Mouse (Mus musculus) liver, postnatal 0 days (tissue): ENCODE measurements around the gene Pam. TPM values are rescaled to one million over a fixed set of nuclear protein-coding genes. Genes with fewer than 3 reads are reported as not detected.

ENCODE experiments used
- ATAC-seq: fragments of 200-750 bp; cut with Nextera tagmentation; 2 replicates; pipeline ENCODE4 v1.8.0; 2017; ENCODE audit warnings: mild to moderate bottlenecking, moderate library complexity
- DNase-seq: peaks from one replicate; pipeline ENCODE4 v3.0.0-alpha.2; 2016
- H3K27ac ChIP-seq: fragments of 300-500 bp; sonication (generic); 2 replicates; pipeline ENCODE4 v1.5.1; 2014; ENCODE audit warnings: antibody characterized with exemption, moderate library complexity, mild to moderate bottlenecking, low read depth
- H3K27me3 ChIP-seq: fragments of 300-500 bp; sonication (generic); 2 replicates; pipeline ENCODE4 v1.6.1; 2014; ENCODE audit warnings: low read length, control low read depth, mixed read lengths; ENCODE audit not compliant: insufficient read depth
- H3K36me3 ChIP-seq: fragments of 300-500 bp; sonication (generic); replicated peaks from 2 replicates; pipeline ENCODE4 v1.6.1; 2014; ENCODE audit warnings: mild to moderate bottlenecking, control low read depth, low read length, moderate library complexity, mixed read lengths; ENCODE audit not compliant: insufficient read depth
- H3K4me1 ChIP-seq: fragments of 300-500 bp; sonication (generic); 2 replicates; pipeline ENCODE4 v1.6.1; 2014; ENCODE audit warnings: antibody characterized with exemption, mild to moderate bottlenecking, control low read depth; ENCODE audit not compliant: insufficient read depth
- H3K4me2 ChIP-seq: fragments of 300-500 bp; sonication (generic); 2 replicates; pipeline ENCODE4 v1.6.1; 2014; ENCODE audit warnings: low read depth, mild to moderate bottlenecking, low read length, moderate library complexity, mixed read lengths
- H3K4me3 ChIP-seq: fragments of 300-500 bp; sonication (generic); 2 replicates; pipeline ENCODE4 v1.5.1; 2014; ENCODE audit warnings: low read depth, low read length
- H3K9ac ChIP-seq: fragments of 300-500 bp; sonication (generic); replicated peaks from 2 replicates; pipeline ENCODE4 v1.6.1; 2014; ENCODE audit warnings: mild to moderate bottlenecking, moderate library complexity
- H3K9me3 ChIP-seq: fragments of 300-500 bp; sonication (generic); 2 replicates; pipeline ENCODE4 v1.6.1; 2016; ENCODE audit warnings: mild to moderate bottlenecking, control low read depth, low read length, mixed read lengths
- CTCF ChIP-seq: sonication (generic); IDR thresholded peaks from 2 replicates; pipeline ENCODE4 v1.5.1; 2016; ENCODE audit warnings: antibody characterized with exemption, low read depth
- EP300 ChIP-seq: IDR thresholded peaks from 2 replicates; pipeline ENCODE4 v1.6.1; 2016; ENCODE audit warnings: antibody characterized with exemption, low read depth, mild to moderate bottlenecking
- WGBS: fragments of 180-500 bp; shearing (Covaris S2); extraction: QIAGEN DNeasy Blood & Tissue Kit; methylation state at CpG from one replicate; pipeline ENCODE4 v1.1.7; 2014; ENCODE audit not compliant: insufficient replicate concordance; 5-methylcytosine and 5-hydroxymethylcytosine counted together
- polyA plus RNA-seq: library from polyadenylated mRNA; unstranded; fragments of >200 nt; fragmentation: Nextera tagmentation; extraction: Ambion mirVana; gene quantifications from 2 replicates; pipeline ENCODE4 v1.2.1, GENCODE M21; 2015

The Pam gene
- polyA plus RNA-seq, 1 experiment from 2014 or later, result 21.8 TPM

DNA sequence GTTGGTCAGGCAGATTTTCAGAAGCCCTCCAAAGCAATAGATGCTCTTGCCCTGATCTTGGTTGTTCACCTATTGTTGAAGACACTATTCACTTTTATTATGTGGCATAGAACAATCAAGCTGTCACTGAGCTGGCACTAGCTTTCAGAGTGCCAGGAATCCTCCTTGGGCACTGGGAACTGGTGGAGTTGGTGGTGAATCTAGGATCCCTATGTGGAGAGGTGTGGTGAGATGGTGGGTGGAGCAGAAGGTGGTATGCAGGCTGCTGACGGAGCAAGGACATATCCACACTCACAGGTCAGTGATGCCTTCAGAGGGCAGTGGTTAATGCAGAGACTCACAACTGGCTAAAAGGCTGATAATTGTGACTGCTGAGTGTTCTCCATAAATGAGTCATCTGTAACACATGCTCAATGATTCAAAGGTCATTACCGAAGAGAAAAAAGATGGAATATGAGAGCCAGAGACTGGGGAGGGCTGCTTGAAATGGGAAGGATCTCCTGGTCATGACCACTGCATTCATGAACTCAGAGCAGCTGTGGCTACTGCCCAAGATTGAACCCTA lies 221.9 kb downstream of the Pam start:
- Histone ChIP-seq H3K4me1 (no peaks in the 10 kb centered on the region), H3K4me3 (no peak overlapping the region), H3K27me3 (no peaks in the 10 kb centered on the region), H3K36me3 (no peaks in the 10 kb centered on the region), H3K9me3 (no peaks in the 10 kb centered on the region), H3K9ac (no peak overlapping the region), H3K27ac (no peak overlapping the region), H3K4me2 (no peak overlapping the region)
- no peak for TF ChIP-seq EP300
- ATAC-seq (no peak), DNase-seq (no peak)
- WGBS, result 73% methylated on average over 2 of the region's 2 CpGs

DNA sequence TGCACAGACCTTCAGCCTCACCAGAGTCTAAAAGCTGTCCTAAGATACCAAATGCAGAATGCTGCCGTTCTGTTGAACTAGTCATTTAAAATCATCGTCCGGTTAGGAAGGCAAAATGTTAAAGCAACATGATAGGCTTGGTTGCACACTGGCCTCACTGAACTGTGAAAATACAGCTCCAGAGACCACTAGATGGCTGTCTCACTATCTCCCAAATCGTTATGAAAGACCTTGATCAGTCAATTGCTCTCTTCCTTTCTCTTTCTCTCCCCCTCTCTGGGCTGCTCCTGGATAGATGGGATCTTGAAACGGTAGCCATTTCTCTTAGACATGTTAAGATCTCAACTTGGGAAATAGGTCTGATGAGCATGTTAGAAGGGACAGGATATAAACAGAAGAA lies 223.0 kb downstream of the Pam start:
- 67% methylated on average over 5 of the region's 5 CpGs for WGBS
- Histone ChIP-seq H3K9ac (no peak overlapping the region), H3K27me3 (no peaks in the 10 kb centered on the region), H3K4me2 (no peak overlapping the region), H3K4me1 (no peaks in the 10 kb centered on the region), H3K4me3 (no peak overlapping the region), H3K27ac (no peak overlapping the region), H3K36me3 (no peaks in the 10 kb centered on the region), H3K9me3 (no peaks in the 10 kb centered on the region)
- no peak for ATAC-seq
- DNase-seq, result no peak
- TF ChIP-seq EP300 (no peak), CTCF (no peak)

DNA sequence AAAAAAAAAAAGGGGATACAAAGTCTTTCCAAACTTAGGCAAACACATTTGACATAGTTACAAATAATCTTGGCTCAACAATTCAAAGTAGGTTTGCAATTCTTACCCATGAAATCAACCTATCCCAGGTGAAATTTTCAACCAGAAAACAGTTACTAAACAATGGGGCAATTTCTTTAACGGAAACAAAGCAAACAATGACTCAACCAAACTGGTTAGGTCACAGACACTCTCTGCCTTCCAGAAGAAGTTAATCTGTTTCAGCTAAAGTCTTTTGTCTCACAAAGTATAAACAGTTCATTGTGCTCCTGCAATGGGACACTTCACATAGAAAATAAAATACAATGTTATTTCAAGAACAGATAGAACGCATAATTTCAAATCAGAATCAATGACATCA lies 223.4 kb downstream of the Pam start:
- DNase-seq, result no peak
- TF ChIP-seq EP300, result no peak
- no peak for TF ChIP-seq CTCF
- Histone ChIP-seq H3K27me3 (no peaks in the 10 kb centered on the region), H3K9ac (no peak overlapping the region), H3K4me2 (no peak overlapping the region), H3K4me3 (no peak overlapping the region), H3K4me1 (no peaks in the 10 kb centered on the region), H3K9me3 (no peaks in the 10 kb centered on the region), H3K36me3 (no peaks in the 10 kb centered on the region), H3K27ac (no peak overlapping the region)
- no peak for ATAC-seq
- WGBS, result 68% methylated on average over 2 of the region's 2 CpGs

DNA sequence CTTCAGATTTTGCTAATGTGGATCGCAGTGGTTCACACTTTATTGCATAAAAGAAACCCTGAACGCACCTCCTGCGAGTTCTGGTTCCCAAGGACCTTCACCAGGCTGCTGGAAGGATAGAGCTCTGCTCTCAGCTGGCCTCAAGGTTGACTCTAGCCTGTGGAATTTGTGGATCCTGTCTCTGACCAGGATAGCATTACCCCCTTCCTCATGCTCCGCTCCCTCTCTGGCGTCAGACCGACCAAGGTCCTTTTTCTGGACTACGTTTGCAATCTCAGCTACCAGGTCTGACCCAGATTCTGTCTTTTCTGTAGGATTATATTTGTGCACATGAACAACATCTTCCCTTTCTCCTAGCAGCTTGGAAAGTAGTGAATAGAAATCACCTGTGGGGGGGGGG lies 231.3 kb downstream of the Pam start:
- Histone ChIP-seq H3K4me1 (no peaks in the 10 kb centered on the region), H3K27ac (no peak overlapping the region), H3K36me3 (no peaks in the 10 kb centered on the region), H3K9ac (no peak overlapping the region), H3K4me3 (no peak overlapping the region), H3K27me3 (no peaks in the 10 kb centered on the region), H3K4me2 (no peak overlapping the region), H3K9me3 (no peaks in the 10 kb centered on the region)
- no peak for DNase-seq
- WGBS, result 79% methylated on average over 7 of the region's 7 CpGs
- ATAC-seq, result no peak
- no peak for TF ChIP-seq EP300
- no peak for TF ChIP-seq CTCF

DNA sequence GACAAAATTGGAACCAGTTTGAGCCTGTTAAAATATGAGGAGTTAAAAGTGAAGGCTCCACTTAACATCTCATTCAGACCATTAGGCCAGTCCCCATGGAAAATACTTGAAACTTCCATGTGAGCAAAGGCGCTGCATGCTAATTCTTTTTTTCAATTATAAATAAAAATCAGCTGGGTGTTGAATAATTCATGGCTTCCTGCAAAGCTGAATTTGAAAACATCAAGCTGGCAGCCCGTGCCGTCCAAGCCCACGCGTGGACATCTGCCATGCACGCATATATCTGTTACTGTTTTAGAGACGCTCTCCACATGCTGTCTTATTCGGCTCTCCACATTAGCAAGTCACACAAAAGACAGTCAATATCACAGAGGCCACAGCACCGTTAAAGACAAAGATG lies 232.3 kb downstream of the Pam start:
- 87% methylated on average over 9 of the region's 9 CpGs for WGBS
- H3K4me1 ChIP-seq, result no peaks in the 10 kb centered on the region
- no peak overlapping the region for H3K4me3 ChIP-seq
- no peaks in the 10 kb centered on the region for H3K9me3 ChIP-seq
- no peak for ATAC-seq
- no peak overlapping the region for H3K27ac ChIP-seq
- no peaks in the 10 kb centered on the region for H3K27me3 ChIP-seq
- H3K9ac ChIP-seq, result no peak overlapping the region
- DNase-seq, result no peak
- H3K36me3 ChIP-seq, result no peaks in the 10 kb centered on the region
- no peak overlapping the region for H3K4me2 ChIP-seq
- TF ChIP-seq EP300, result no peak
- no peak for TF ChIP-seq CTCF

DNA sequence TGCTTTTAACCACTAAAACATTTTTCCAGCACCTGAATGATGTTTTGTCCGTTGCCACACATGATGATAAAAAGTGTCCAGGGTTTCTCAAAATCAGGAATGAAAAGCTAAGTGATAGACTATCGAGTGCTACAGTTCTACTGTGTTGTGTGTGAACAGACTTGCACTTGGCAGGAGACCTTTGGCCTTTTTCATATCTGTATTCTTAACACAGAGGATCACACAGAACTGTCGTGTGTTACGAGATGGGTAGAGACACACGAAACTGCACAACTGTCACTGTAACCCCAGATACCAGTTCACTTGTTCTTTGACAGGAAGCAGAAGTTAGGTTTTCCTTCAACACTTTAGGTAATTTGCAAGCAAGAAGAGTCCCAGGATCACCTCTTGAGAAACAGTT lies 232.7 kb downstream of the Pam start:
- Histone ChIP-seq H3K36me3 (no peaks in the 10 kb centered on the region), H3K27me3 (no peaks in the 10 kb centered on the region), H3K9ac (no peak overlapping the region), H3K4me1 (no peaks in the 10 kb centered on the region), H3K27ac (no peak overlapping the region), H3K9me3 (no peaks in the 10 kb centered on the region), H3K4me2 (no peak overlapping the region), H3K4me3 (no peak overlapping the region)
- ATAC-seq, result no peak
- no peak for DNase-seq
- TF ChIP-seq EP300 (no peak), CTCF (no peak)
- 68% methylated on average over 5 of the region's 5 CpGs for WGBS

DNA sequence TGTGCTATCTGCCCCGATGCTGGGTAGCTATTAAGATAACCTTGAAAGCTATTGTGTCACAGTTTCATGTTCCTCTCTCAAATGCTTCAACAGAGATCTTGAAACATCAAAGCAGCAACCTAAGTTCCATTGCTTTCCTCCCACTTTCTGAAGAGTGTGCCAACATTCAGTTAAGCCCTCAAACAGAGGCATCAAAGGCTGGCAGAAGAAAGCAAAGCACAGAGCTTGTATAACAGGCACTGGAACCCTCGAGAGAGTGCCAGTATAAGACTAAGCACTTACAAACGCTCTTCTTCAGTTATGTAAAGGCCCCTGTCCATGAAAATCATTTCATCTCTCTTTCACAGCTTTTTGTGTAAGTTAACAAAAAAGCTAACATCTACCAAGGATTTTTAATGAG lies 241.2 kb downstream of the Pam start:
- TF ChIP-seq CTCF (no peak), EP300 (no peak)
- DNase-seq (no peak), ATAC-seq (no peak)
- 61% methylated on average over 3 of the region's 3 CpGs for WGBS
- no peaks in the 10 kb centered on the region for H3K9me3 ChIP-seq
- H3K4me2 ChIP-seq, result no peak overlapping the region
- H3K36me3 ChIP-seq, result no peaks in the 10 kb centered on the region
- H3K4me1 ChIP-seq, result no peaks in the 10 kb centered on the region
- H3K9ac ChIP-seq, result no peak overlapping the region
- no peak overlapping the region for H3K4me3 ChIP-seq
- no peak overlapping the region for H3K27ac ChIP-seq
- H3K27me3 ChIP-seq, result no peaks in the 10 kb centered on the region
